Mouse (Mus musculus): ENCODE measurements around the gene Fstl1. TPM values are rescaled to one million over a fixed set of nuclear protein-coding genes. Genes with fewer than 3 reads are reported as not detected.

Fstl1 gene
- polyA plus RNA-seq, 1 experiment from 2014 or later: 126 TPM

DNA sequence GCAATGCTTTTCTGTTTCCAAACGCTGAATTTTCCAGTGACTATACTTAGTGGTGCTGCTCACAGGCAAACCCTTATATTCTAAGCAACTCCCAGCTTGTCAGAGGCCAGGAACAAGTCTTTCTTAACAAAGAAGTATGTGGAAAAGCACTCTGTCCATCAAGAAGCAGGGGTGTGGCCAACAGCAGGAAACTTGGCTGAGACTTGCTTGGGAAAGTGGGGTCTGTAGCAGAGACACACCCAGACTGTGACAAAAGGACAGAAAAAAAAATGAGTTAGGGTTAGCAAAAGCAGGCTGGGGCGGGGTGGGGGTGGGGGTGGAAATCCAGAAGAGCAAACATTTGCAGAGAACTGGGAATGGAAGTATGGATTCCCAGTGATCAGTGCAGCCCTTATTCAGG, 23.8 kb upstream of the Fstl1 start:
- H3K36me3 ChIP-seq (replicated peaks; ENCODE audit: control insufficient read depth, insufficient read depth): no peaks in the 10 kb centered on the region
- H3K9me3 ChIP-seq (ENCODE audit: control insufficient read depth, low read length): no peaks in the 10 kb centered on the region
- WGBS: 27% methylated on average over 2 of the region's 2 CpGs
- no peak overlapping the region for H3K4me2 ChIP-seq (replicated peaks)
- H3K27ac ChIP-seq: no peak overlapping the region
- no peak overlapping the region for H3K4me3 ChIP-seq (replicated peaks; ENCODE audit: low read length)
- no peak overlapping the region for H3K9ac ChIP-seq
- no peaks in the 10 kb centered on the region for H3K4me1 ChIP-seq (replicated peaks; ENCODE audit: control insufficient read depth, insufficient read depth, low read length)
- ATAC-seq (ENCODE audit: low FRiP score): no peak
- H3K27me3 ChIP-seq (ENCODE audit: control insufficient read depth, insufficient read depth, low read length): no peaks in the 10 kb centered on the region
- DNase-seq (ENCODE audit: low spot score): no peak

GRCm38 (mm10) chr16:37753809-37754208, 22.9 kb upstream of the Fstl1 start:
- Histone ChIP-seq H3K9me3 (ENCODE audit: control insufficient read depth, low read length) (no peaks in the 10 kb centered on the region), H3K27ac (no peak overlapping the region), H3K9ac (no peak overlapping the region), H3K27me3 (ENCODE audit: control insufficient read depth, insufficient read depth, low read length) (no peaks in the 10 kb centered on the region), H3K4me2 (replicated peaks) (no peak overlapping the region), H3K4me3 (replicated peaks; ENCODE audit: low read length) (no peak overlapping the region), H3K36me3 (replicated peaks; ENCODE audit: control insufficient read depth, insufficient read depth) (no peaks in the 10 kb centered on the region), H3K4me1 (replicated peaks; ENCODE audit: control insufficient read depth, insufficient read depth, low read length) (no peaks in the 10 kb centered on the region)
- DNase-seq (ENCODE audit: low spot score): no peak
- WGBS: 94% methylated on average over 1 of the region's 1 CpGs
- no peak for ATAC-seq (ENCODE audit: low FRiP score)

GRCm38 (mm10) chr16:37754483-37754882, 22.2 kb upstream of the Fstl1 start:
- no peak overlapping the region for H3K27ac ChIP-seq
- H3K27me3 ChIP-seq (ENCODE audit: control insufficient read depth, insufficient read depth, low read length): no peaks in the 10 kb centered on the region
- H3K36me3 ChIP-seq (replicated peaks; ENCODE audit: control insufficient read depth, insufficient read depth): no peaks in the 10 kb centered on the region
- H3K9ac ChIP-seq: no peak overlapping the region
- DNase-seq (ENCODE audit: low spot score) (no peak), ATAC-seq (ENCODE audit: low FRiP score) (no peak)
- no peak overlapping the region for H3K4me2 ChIP-seq (replicated peaks)
- no peak overlapping the region for H3K4me3 ChIP-seq (replicated peaks; ENCODE audit: low read length)
- no peaks in the 10 kb centered on the region for H3K4me1 ChIP-seq (replicated peaks; ENCODE audit: control insufficient read depth, insufficient read depth, low read length)
- WGBS: 71% methylated on average over 4 of the region's 4 CpGs
- no peaks in the 10 kb centered on the region for H3K9me3 ChIP-seq (ENCODE audit: control insufficient read depth, low read length)

DNA sequence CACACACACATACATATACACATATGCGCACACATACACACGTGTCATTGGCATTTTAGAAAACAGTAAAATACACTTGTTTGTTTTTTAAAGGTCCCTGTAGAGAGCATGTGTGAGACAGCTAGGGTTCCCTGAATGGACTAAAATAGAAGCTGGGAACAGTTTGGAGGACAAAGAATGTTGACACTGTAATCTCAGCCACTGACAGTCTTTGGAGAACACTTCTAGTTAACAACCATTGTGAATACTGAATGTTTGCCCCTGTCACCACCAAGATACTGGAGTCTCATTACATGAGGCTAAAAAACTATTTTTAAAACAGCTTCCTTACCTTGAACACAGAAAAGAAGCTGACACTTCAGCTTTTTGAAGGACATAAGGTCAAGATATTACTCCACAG, 19.4 kb upstream of the Fstl1 start:
- DNase-seq (ENCODE audit: low spot score) (no peak), ATAC-seq (ENCODE audit: low FRiP score) (no peak)
- WGBS: 90% methylated on average over 2 of the region's 2 CpGs
- no peaks in the 10 kb centered on the region for H3K36me3 ChIP-seq (replicated peaks; ENCODE audit: control insufficient read depth, insufficient read depth)
- H3K27me3 ChIP-seq (ENCODE audit: control insufficient read depth, insufficient read depth, low read length): no peaks in the 10 kb centered on the region
- no peaks in the 10 kb centered on the region for H3K9me3 ChIP-seq (ENCODE audit: control insufficient read depth, low read length)
- no peak overlapping the region for H3K27ac ChIP-seq
- no peaks in the 10 kb centered on the region for H3K4me1 ChIP-seq (replicated peaks; ENCODE audit: control insufficient read depth, insufficient read depth, low read length)
- H3K9ac ChIP-seq: no peak overlapping the region
- no peak overlapping the region for H3K4me3 ChIP-seq (replicated peaks; ENCODE audit: low read length)
- H3K4me2 ChIP-seq (replicated peaks): no peak overlapping the region

- H3K27ac ChIP-seq: no peak overlapping the region
- H3K4me2 ChIP-seq (replicated peaks): no peak overlapping the region
- 21% methylated on average over 5 of the region's 5 CpGs for WGBS
- no peak overlapping the region for H3K9ac ChIP-seq
- H3K4me1 ChIP-seq (replicated peaks; ENCODE audit: control insufficient read depth, insufficient read depth, low read length): no peaks in the 10 kb centered on the region
- no peaks in the 10 kb centered on the region for H3K36me3 ChIP-seq (replicated peaks; ENCODE audit: control insufficient read depth, insufficient read depth)
- ATAC-seq (ENCODE audit: low FRiP score) (no peak; the same call in 1 of the 2 replicates), DNase-seq (ENCODE audit: low spot score) (no peak)
- H3K4me3 ChIP-seq (replicated peaks; ENCODE audit: low read length): no peak overlapping the region
- H3K9me3 ChIP-seq (ENCODE audit: control insufficient read depth, low read length): no peaks in the 10 kb centered on the region
- no peaks in the 10 kb centered on the region for H3K27me3 ChIP-seq (ENCODE audit: control insufficient read depth, insufficient read depth, low read length)
Measured at GRCm38 (mm10) chr16:37763797-37764196, 12.9 kb upstream of the Fstl1 start.

- ATAC-seq (ENCODE audit: low FRiP score) (peak; percentile 21), DNase-seq (ENCODE audit: low spot score) (no peak)
- Histone ChIP-seq H3K4me2 (replicated peaks) (peak overlapping the region; percentile 96), H3K36me3 (replicated peaks; ENCODE audit: control insufficient read depth, insufficient read depth) (no peaks in the 10 kb centered on the region), H3K9ac (peak overlapping the region; percentile 82), H3K27me3 (ENCODE audit: control insufficient read depth, insufficient read depth, low read length) (no peaks in the 10 kb centered on the region), H3K4me1 (replicated peaks; ENCODE audit: control insufficient read depth, insufficient read depth, low read length) (peaks cover 30% of the 10 kb centered on the region), H3K4me3 (replicated peaks; ENCODE audit: low read length) (peak overlapping the region; percentile 73), H3K27ac (0 out of 2 replicates have a peak overlapping the region, but pooled peaks have one; percentile 54), H3K9me3 (ENCODE audit: control insufficient read depth, low read length) (no peaks in the 10 kb centered on the region)
- WGBS: 34% methylated on average over 14 of the region's 14 CpGs
Measured at GRCm38 (mm10) chr16:37776166-37776859, 360 bp upstream of the Fstl1 start.

GRCm38 (mm10) chr16:37777796-37778475, 1.3 kb downstream of the Fstl1 start:
- H3K4me3 ChIP-seq (replicated peaks; ENCODE audit: low read length): peak overlapping the region; percentile 73
- no peaks in the 10 kb centered on the region for H3K9me3 ChIP-seq (ENCODE audit: control insufficient read depth, low read length)
- H3K9ac ChIP-seq: peak overlapping the region; percentile 82
- H3K27ac ChIP-seq: 0 out of 2 replicates have a peak overlapping the region, but pooled peaks have one; percentile 5
- H3K4me1 ChIP-seq (replicated peaks; ENCODE audit: control insufficient read depth, insufficient read depth, low read length): peaks cover 32% of the 10 kb centered on the region
- H3K27me3 ChIP-seq (ENCODE audit: control insufficient read depth, insufficient read depth, low read length): no peaks in the 10 kb centered on the region
- peak overlapping the region; percentile 96 for H3K4me2 ChIP-seq (replicated peaks)
- ATAC-seq (ENCODE audit: low FRiP score): no peak
- no peak for DNase-seq (ENCODE audit: low spot score)
- WGBS: 14% methylated on average over 4 of the region's 4 CpGs
- no peaks in the 10 kb centered on the region for H3K36me3 ChIP-seq (replicated peaks; ENCODE audit: control insufficient read depth, insufficient read depth)

DNA sequence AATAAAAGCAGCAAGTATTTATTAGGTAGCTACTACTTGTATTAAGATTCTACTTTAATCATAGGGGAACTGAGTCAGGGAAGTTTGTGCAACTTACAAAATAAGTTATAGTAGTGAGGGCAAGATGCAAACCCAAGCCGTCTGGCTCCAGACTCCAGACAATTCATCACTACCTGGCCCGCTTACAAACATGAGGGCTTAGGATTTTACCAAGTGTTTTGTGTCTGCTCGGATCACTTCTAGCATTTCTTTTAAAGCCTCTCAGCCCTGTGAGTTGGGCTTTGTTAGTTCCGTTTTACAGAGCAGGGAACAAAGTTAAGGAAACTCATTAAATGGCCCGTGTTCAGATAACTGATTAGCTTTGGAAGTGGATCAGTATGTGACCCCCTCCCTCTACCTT, 1.9 kb downstream of the Fstl1 start:
- Histone ChIP-seq H3K4me1 (replicated peaks; ENCODE audit: control insufficient read depth, insufficient read depth, low read length) (peaks cover 32% of the 10 kb centered on the region), H3K27me3 (ENCODE audit: control insufficient read depth, insufficient read depth, low read length) (no peaks in the 10 kb centered on the region), H3K9me3 (ENCODE audit: control insufficient read depth, low read length) (no peaks in the 10 kb centered on the region), H3K4me3 (replicated peaks; ENCODE audit: low read length) (peak overlapping the region; percentile 73; the same call in 1 of the 2 replicates), H3K27ac (0 out of 2 replicates have a peak overlapping the region, but pooled peaks have one; percentile 5), H3K9ac (no peak overlapping the region), H3K36me3 (replicated peaks; ENCODE audit: control insufficient read depth, insufficient read depth) (no peaks in the 10 kb centered on the region), H3K4me2 (replicated peaks) (peak overlapping the region; percentile 96)
- DNase-seq (ENCODE audit: low spot score) (no peak), ATAC-seq (ENCODE audit: low FRiP score) (no peak)
- 51% methylated on average over 5 of the region's 5 CpGs for WGBS

GRCm38 (mm10) chr16:37779651-37780280, 3.1 kb downstream of the Fstl1 start:
- H3K27me3 ChIP-seq (ENCODE audit: control insufficient read depth, insufficient read depth, low read length): no peaks in the 10 kb centered on the region
- no peaks in the 10 kb centered on the region for H3K36me3 ChIP-seq (replicated peaks; ENCODE audit: control insufficient read depth, insufficient read depth)
- peaks cover 32% of the 10 kb centered on the region for H3K4me1 ChIP-seq (replicated peaks; ENCODE audit: control insufficient read depth, insufficient read depth, low read length)
- peak overlapping the region; percentile 96; the same call in 1 of the 2 replicates for H3K4me2 ChIP-seq (replicated peaks)
- no peak overlapping the region for H3K4me3 ChIP-seq (replicated peaks; ENCODE audit: low read length)
- ATAC-seq (ENCODE audit: low FRiP score) (no peak), DNase-seq (ENCODE audit: low spot score) (no peak)
- no peak overlapping the region for H3K9ac ChIP-seq
- H3K27ac ChIP-seq: no peak overlapping the region
- no peaks in the 10 kb centered on the region for H3K9me3 ChIP-seq (ENCODE audit: control insufficient read depth, low read length)
- WGBS: 66% methylated on average over 7 of the region's 7 CpGs

All from hindbrain, embryonic 14.5 days (tissue).